Mouse (Mus musculus) frontal cortex, postnatal 36 days (tissue): ENCODE measurements around the gene Slc25a40.

Experiments
- DNase-seq, 2 experiments: peaks; one replicate each; pipeline ENCODE4 v3.0.0; 2022; ENCODE audit warnings: low spot score in 2 of 2

The Slc25a40 gene

GRCm38 (mm10) chr5:8489471-8490110, 66.9 kb downstream of the Slc25a40 start:
- no peak for DNase-seq

GRCm38 (mm10) chr5:8491778-8492177, 69.1 kb downstream of the Slc25a40 start:
- DNase-seq: no peak
